Mouse (Mus musculus): Measurements from ENCODE around the gene Gm11733.

GRCm38 (mm10) chr11:117536586-117536985, 52.4 kb downstream of the Gm11733 start:
- TF ChIP-seq CTCF (IDR thresholded peaks at IDR 0.05; ENCODE audit: extremely low read depth, insufficient read depth, insufficient read length, insufficient replicate concordance) (no peak), POLR2A (IDR thresholded peaks at IDR 0.05; ENCODE audit: low read depth, low read length) (no peak)

All from spleen, adult 2 months (tissue).